Mouse (Mus musculus): Measurements from ENCODE around the gene Foxp1.
A peak's percentile ranks its signal among the peaks of the same experiment; 100 is the strongest.

Gene Foxp1

GRCm38 (mm10) chr6:98993231-98993630 lies 529.3 kb downstream of the Foxp1 start:
- DNase-seq (ENCODE audit: low spot score), result no peak

DNA sequence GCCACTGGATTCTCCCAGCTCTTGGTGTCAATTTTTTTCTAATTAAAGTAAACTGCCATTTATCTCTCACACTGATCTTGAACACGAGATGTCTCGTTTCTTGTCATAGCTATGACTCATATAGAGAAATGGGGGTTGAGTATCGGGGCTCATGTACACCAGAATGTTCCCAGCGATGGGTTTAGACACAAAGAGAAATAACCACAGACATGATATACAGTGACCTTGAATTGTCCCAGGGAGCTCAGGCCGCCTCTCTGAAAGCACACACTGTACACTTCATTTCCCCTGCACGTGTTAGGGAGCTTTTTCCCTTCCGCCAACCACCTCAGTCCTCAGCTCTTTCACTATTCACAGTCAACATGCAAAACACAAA lies 529.8 kb downstream of the Foxp1 start:
- DNase-seq (ENCODE audit: low spot score), result no peak

GRCm38 (mm10) chr6:98991900-98992771 lies 530.4 kb downstream of the Foxp1 start:
- DNase-seq (ENCODE audit: low spot score), result no peak

- DNase-seq (ENCODE audit: low spot score), result no peak
Observed at GRCm38 (mm10) chr6:98987533-98988169, 534.9 kb downstream of the Foxp1 start.

DNA sequence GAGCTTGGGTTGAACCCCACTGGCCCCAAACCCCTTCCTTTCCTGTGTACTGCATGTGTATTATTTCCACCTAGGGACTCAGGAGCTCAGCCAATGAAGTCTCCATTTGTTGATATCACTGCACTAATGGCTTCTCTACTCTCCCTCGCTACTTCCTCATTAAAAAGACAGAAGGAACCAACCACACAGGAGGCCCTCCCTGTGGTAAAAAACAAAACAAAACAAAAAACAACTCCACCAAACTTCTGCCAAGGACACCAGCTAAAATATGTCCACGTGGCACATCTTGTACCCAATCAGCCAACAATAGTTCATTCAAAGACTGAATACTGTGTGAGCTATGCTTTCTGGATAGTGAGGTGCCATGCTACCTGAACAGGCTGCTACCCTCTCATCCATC lies 537.1 kb downstream of the Foxp1 start:
- DNase-seq (ENCODE audit: low spot score), result no peak

DNA sequence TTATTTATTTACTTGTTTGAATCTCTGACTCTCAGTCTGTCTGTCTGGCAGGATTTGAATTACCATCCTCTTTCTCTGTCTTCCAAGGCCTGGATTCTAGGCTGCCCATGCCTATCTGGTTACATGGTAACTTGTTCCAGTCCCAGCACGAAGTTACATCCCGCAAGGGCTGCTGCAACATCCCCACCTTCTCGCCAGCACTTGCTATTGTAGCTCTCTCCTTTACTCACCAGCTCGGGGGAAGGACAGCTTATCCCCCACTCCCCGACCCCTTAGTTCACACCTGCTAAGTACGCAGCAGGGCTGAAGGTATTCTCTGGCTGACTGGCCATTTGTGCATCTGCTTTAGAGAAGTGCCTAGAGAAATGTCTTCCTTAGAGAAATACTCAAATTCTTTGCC lies 537.9 kb downstream of the Foxp1 start:
- DNase-seq (ENCODE audit: low spot score), result no peak

DNA sequence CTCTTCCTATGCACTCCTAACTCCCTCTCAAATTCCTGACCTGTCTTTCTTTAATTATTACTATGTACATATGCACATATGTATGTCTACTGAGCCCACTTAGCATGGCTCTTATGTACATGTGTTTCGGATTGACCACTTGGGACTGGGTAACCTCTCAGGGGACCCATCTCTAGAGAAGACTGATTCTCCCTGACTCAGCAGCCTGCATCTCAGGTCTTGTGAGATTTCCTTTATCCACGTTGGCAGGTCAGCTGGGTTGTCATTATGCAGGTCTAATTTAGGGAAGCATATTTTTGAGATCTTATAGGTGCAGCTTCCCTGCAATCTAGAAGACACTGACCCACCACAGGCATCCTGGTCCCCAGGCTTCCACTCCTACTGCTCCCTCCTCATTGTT lies 538.5 kb downstream of the Foxp1 start:
- DNase-seq (ENCODE audit: low spot score), result no peak

- no peak for DNase-seq (ENCODE audit: low spot score)
Observed at GRCm38 (mm10) chr6:98983311-98983838, 539.1 kb downstream of the Foxp1 start.

DNA sequence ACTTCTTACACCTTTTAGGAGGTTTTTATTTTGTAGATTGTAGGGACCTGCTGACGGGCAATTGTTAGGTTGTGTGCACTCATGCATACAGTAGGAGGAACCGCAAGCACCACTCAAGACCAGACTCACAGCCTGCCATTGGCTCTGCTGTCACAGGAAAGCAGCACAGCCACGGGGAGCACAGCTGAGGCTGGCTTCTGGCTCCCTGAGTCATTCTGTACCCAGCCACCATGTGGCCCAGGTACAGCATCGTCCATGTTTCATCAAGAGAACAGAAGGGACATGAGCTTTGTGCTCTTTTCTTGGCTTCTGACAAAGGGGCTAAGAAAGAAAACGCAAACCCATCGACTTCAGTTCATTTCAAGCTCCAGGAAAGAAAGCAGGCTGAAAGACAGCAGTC lies 541.3 kb downstream of the Foxp1 start:
- DNase-seq (ENCODE audit: low spot score), result no peak

DNA sequence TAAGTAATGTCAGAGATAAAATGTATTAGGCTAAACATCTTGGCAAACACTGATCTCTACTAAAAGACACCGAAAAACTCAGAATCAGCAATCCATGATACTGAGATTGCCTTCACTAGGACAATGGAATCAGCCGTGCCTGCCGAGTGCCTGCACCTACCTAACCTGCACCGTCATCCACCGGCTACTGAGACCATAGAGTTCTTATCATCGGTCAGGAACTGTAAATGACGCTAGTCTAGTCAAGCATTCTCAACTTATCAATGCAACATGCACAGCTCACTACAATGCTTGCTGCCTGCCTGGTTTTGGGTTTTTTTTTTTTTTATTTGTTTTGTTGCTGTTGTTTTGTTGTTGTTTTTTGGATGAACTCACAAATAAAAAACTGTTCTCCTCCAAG lies 542.1 kb downstream of the Foxp1 start:
- no peak for DNase-seq (ENCODE audit: low spot score)

DNA sequence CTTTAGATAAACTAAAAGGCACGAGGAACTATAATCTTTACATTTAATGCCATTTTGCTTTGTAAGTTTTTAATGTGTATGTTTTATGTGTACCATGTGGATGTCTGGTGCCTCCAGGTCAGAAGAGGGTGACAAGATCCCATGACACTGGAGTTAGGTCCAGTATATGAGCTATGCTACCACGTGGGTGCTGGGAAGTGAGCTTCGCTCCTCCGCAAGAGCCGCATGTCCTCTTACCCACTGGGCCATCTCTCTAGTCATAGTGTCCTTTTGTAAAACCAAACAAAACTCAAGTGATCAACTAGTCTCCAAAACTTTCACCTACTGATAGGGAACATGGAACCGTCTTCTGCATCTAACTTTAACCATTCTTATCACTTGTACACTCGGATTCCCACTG lies 542.5 kb downstream of the Foxp1 start:
- DNase-seq (ENCODE audit: low spot score), result no peak

GRCm38 (mm10) chr6:98977806-98978205 lies 544.7 kb downstream of the Foxp1 start:
- no peak for DNase-seq (ENCODE audit: low spot score)

GRCm38 (mm10) chr6:98975918-98976317 lies 546.6 kb downstream of the Foxp1 start:
- DNase-seq (ENCODE audit: low spot score), result no peak

- DNase-seq (ENCODE audit: low spot score), result no peak
Observed at GRCm38 (mm10) chr6:98973433-98973832, 549.1 kb downstream of the Foxp1 start.

DNA sequence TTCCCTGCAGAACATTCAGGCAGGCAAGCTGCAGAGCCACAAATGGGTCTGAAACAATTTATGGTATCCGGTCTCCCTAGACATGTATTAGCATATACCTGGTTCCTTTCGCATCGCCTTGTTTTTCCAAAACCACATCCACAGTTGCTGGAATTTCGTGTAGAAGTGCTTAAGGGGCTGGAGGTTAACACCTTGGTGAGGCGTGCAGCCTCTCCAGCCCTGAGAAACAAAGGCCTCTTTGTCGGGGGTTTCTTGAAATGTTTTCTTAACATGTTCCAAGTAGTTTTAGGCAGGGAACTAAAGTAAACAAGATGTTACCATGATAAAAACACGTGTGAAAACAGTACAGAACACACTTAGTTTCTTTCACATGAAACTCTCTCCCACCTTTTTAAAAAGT lies 550.1 kb downstream of the Foxp1 start:
- no peak for DNase-seq (ENCODE audit: low spot score)

DNA sequence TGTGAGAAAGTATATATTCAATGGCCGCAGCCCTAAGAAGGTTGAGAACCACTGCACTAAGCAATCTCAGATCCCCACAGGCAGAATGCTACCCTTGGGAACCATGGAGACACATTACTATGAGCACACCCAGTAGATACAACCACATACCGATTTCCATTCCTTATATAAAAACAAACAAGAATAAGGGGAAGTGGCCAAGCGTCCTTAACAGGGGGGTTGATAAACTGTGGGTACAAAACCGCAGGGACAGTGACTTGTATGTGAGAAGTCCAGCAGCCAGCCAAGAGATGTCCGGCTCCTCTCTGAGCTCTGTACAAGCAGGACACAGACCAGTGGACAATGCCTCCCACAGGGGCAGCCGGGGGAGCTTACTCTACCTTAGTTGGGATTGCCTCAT lies 563.2 kb downstream of the Foxp1 start:
- no peak for DNase-seq (ENCODE audit: low spot score)

DNA sequence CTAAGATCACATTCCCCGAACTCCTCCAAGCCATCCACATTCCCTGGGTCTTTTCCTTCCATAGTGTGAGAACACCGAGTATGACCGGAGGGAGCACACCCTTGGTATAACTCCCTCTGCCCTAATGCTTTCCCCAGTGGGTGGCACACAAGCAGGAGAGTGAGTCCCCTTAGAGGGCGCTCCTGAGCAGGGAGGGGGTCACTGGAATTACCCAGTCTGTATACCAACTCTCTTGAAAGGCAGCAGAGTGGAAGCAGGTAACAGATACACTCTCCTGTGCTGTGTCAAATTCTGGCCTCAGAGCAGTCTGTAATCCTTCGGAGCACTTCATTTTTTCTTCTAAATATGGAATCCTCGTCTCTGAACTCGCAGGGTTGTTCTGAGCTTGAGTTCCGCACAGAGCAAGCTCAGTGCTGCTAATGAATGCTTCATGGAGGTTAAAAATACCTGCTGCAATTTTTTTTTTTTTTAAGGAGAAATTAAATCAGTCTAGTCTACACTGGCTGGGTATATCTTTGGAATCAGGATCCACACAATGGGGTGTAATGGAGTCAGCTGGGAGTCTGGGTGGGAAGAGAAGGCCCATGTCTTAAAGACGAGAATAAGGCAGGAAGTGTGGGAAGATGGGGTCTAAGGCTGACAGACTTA lies 565.9 kb downstream of the Foxp1 start:
- no peak for DNase-seq (ENCODE audit: low spot score)

DNA sequence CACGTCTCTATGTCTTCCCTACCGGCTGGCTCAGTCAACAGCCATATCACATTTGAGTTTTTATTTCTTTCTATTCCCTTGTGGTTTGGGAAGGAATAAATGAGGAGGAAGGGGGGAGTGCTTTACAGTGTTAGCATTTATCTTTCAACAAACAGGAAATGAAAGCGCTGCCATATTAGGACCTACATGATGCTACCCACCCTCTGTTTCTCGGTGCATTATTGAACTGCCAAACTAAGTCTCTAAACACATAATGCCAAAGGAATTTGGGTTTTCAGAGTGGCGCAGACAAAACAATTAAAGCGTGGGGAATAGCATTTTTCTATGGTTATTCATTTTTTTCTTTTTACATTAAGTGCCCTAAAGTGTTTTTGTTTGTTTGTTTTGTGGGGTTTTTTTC lies 566.8 kb downstream of the Foxp1 start:
- no peak for DNase-seq (ENCODE audit: low spot score)

DNA sequence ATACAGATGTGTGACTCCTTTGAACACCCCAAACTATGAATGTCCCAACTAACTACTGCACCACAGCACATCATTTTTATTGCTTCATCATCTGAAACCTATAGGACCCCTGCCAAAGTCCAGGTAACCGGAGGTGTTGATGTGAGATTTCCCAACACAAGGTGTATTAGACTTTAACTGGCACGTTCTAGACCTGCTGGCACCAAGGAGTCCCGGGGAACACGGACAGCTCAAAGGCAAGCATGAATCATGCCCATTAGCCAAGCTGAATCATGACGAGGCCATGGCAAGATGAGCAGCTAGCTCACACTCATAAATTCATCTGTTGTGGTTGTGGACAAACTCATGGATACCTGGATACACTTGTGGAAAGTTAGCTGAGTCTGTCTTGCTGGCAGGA lies 568.1 kb downstream of the Foxp1 start:
- DNase-seq (ENCODE audit: low spot score), result no peak

- DNase-seq (ENCODE audit: low spot score), result peak; percentile 58
Observed at GRCm38 (mm10) chr6:98949703-98950191, 572.8 kb downstream of the Foxp1 start.

GRCm38 (mm10) chr6:98949286-98949685 lies 573.2 kb downstream of the Foxp1 start:
- DNase-seq (ENCODE audit: low spot score), result no peak

All from embryo, embryonic 10 days (tissue).